Mouse (Mus musculus) liver, adult 2 months (tissue): ENCODE results near the gene Aqp2.

Source experiments
- CTCF ChIP-seq: fragments of 200-500 bp; IDR thresholded peaks from 2 replicates; pipeline ENCODE4 v1.5.1; 2011; ENCODE audit warnings: low read depth, low read length, control low read depth
- POLR2A ChIP-seq: fragments of 200-500 bp; IDR thresholded peaks from 2 replicates; pipeline ENCODE4 v1.6.1; 2011; ENCODE audit warnings: low read length, control low read depth; ENCODE audit not compliant: insufficient read depth; ENCODE audit errors: extremely low read depth

DNA sequence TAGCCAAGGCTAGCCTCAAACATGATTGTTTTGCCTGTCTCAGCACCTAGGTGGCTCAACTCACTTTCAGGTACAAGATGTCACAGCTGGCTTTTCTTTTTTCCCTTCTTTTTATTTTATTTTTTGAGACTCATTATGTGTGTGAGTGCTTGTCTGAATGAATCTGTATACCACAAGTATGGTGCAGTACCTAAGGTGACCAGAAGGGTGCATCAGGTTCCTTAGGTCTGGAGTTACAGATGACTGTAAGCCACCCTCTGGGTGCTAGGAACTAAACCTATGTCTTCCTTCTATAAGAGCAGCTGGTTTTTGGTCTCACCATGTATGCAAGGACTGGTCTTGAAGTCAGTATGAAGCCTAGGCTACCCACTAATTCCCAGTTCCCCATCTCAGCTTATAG, 52.8 kb downstream of the Aqp2 start:
- TF ChIP-seq CTCF = no peak
- no peak for TF ChIP-seq POLR2A
